Mouse (Mus musculus): ENCODE data around the gene Usp25.

DNA sequence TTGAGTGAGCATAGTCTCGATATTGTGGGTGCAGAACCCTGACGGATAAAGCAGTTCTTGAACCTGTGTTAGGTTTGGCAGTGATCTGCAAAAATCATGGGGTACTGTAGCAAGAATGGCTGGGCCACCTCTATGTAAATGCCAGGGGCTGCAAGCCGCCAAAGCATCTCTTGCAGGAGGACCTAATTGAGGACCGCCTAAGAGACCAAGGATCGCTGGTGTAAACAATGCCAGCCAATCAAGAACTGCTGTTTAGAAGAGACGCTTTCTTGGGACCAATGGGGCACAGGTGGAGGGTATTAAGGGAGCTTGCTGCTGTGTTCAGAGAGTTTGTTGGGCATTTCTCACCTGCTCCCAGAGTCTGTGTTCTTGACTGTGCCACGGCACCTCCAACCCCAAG is 127.1 kb downstream of the Usp25 start:
- no peak for TF ChIP-seq CTCF (IDR thresholded peaks at IDR 0.05; ENCODE audit: low read depth, low read length)
- TF ChIP-seq GATA1 (IDR thresholded peaks at IDR 0.05; ENCODE audit: borderline replicate concordance, low read length), result no peak
- TF ChIP-seq TAL1 (conservative IDR thresholded peaks at IDR 0.05; ENCODE audit: low read depth, low read length), result no peak
